Mouse (Mus musculus) kidney, adult 2 months (tissue): Measurements from ENCODE around the gene Eif2ak4. TPM values are rescaled to one million over a fixed set of nuclear protein-coding genes. Genes with fewer than 3 reads are reported as not detected.

Experiments used
- DNase-seq: peaks from one replicate; pipeline ENCODE4 v3.0.0; 2021
- H3K27ac ChIP-seq: fragments of 200-500 bp; 2 replicates; pipeline ENCODE4 v1.5.1; 2012; ENCODE audit warnings: low read depth, low read length, control low read depth, inconsistent platforms; ENCODE audit not compliant: insufficient read depth
- H3K27me3 ChIP-seq: fragments of 200-500 bp; replicated peaks from 2 replicates; pipeline ENCODE4 v1.6.1; 2012; ENCODE audit warnings: mild to moderate bottlenecking, moderate library complexity, low read length, inconsistent platforms; ENCODE audit not compliant: control insufficient read depth, insufficient read depth
- H3K36me3 ChIP-seq: fragments of 200-500 bp; 2 replicates; pipeline ENCODE4 v1.6.1; 2012; ENCODE audit warnings: mild to moderate bottlenecking, moderate library complexity, low read length, inconsistent platforms; ENCODE audit not compliant: control insufficient read depth, insufficient read depth
- H3K4me1 ChIP-seq: fragments of 200-500 bp; 2 replicates; pipeline ENCODE4 v1.6.1; 2011; ENCODE audit warnings: low read length; ENCODE audit not compliant: control insufficient read depth, insufficient read depth
- H3K4me3 ChIP-seq: fragments of 200-500 bp; 2 replicates; pipeline ENCODE4 v1.5.1; 2011; ENCODE audit warnings: mild to moderate bottlenecking, low read depth, low read length, control low read depth; ENCODE audit not compliant: insufficient read depth
- CTCF ChIP-seq: fragments of 200-500 bp; conservative IDR thresholded peaks from 2 replicates; pipeline ENCODE4 v1.5.1; 2011; ENCODE audit warnings: low read depth, mild to moderate bottlenecking, control low read depth, low read length, moderate library complexity, mixed read lengths; ENCODE audit not compliant: insufficient read depth, insufficient read length
- POLR2A ChIP-seq: fragments of 200-500 bp; IDR thresholded peaks from one replicate; pipeline ENCODE4 v1.6.1; 2011; ENCODE audit warnings: low read depth, low read length, control low read depth
- WGBS: fragments of 180-500 bp; shearing (Covaris S2); methylation state at CpG from one replicate; pipeline ENCODE4 v1.1.7; 2018; 5-methylcytosine and 5-hydroxymethylcytosine counted together
- polyA plus RNA-seq: library from polyadenylated mRNA; depleted of rRNA; stranded (reverse); fragments of >200 nt; gene quantifications from 2 replicates; pipeline ENCODE4 v1.2.3, GENCODE M21; 2012

The Eif2ak4 gene
- polyA plus RNA-seq, 1 experiment: 8.3 TPM

GRCm38 (mm10) chr2:118480886-118481285 lies 92.5 kb downstream of the Eif2ak4 start:
- Histone ChIP-seq H3K4me1 (0 out of 2 replicates have a peak, but pooled peaks cover 3% of the 10 kb centered on the region), H3K36me3 (no peaks in the 10 kb centered on the region), H3K27ac (no peak overlapping the region), H3K4me3 (no peak overlapping the region), H3K27me3 (no peaks in the 10 kb centered on the region)
- no peak for DNase-seq
- TF ChIP-seq CTCF (no peak), POLR2A (no peak)
- WGBS: 95% methylated on average over 7 of the region's 7 CpGs

GRCm38 (mm10) chr2:118483032-118483431 lies 94.6 kb downstream of the Eif2ak4 start:
- 87% methylated on average over 5 of the region's 5 CpGs for WGBS
- Histone ChIP-seq H3K27ac (no peak overlapping the region), H3K4me3 (no peak overlapping the region)

GRCm38 (mm10) chr2:118484386-118484898 lies 96.0 kb downstream of the Eif2ak4 start:
- no peaks in the 10 kb centered on the region for H3K27me3 ChIP-seq
- H3K4me3 ChIP-seq: no peak overlapping the region
- no peaks in the 10 kb centered on the region for H3K36me3 ChIP-seq
- TF ChIP-seq CTCF: no peak
- no peak for TF ChIP-seq POLR2A
- no peak for DNase-seq
- 83% methylated on average over 9 of the region's 9 CpGs for WGBS
- peaks cover 3% of the 10 kb centered on the region; the same call in 1 of the 2 replicates for H3K4me1 ChIP-seq
- H3K27ac ChIP-seq: no peak overlapping the region

More at GRCm38 (mm10) chr2:118483032-118483431, 94.6 kb downstream of the Eif2ak4 start:
- Histone ChIP-seq H3K27me3 (no peaks in the 10 kb centered on the region), H3K36me3 (no peaks in the 10 kb centered on the region), H3K4me1 (peaks cover 7% of the 10 kb centered on the region; the same call in 1 of the 2 replicates)
- TF ChIP-seq CTCF (no peak), POLR2A (no peak)
- no peak for DNase-seq

- H3K36me3 ChIP-seq: no peaks in the 10 kb centered on the region
- WGBS: 74% methylated on average over 3 of the region's 3 CpGs
- H3K27me3 ChIP-seq: no peaks in the 10 kb centered on the region
- no peak for TF ChIP-seq POLR2A
- no peak for TF ChIP-seq CTCF
- peaks cover 4% of the 10 kb centered on the region; the same call in 1 of the 2 replicates for H3K4me1 ChIP-seq
- H3K27ac ChIP-seq: no peak overlapping the region
- no peak for DNase-seq
- H3K4me3 ChIP-seq: no peak overlapping the region
Observed at GRCm38 (mm10) chr2:118485415-118485814, 97.0 kb downstream of the Eif2ak4 start.

- TF ChIP-seq CTCF (peak; percentile 97), POLR2A (no peak)
- H3K27ac ChIP-seq: no peak overlapping the region
- WGBS: 18% methylated on average over 12 of the region's 12 CpGs
- peak; percentile 87 for DNase-seq
- peaks cover 9% of the 10 kb centered on the region; the same call in 1 of the 2 replicates for H3K4me1 ChIP-seq
- no peak overlapping the region for H3K4me3 ChIP-seq
- no peaks in the 10 kb centered on the region for H3K36me3 ChIP-seq
- no peaks in the 10 kb centered on the region for H3K27me3 ChIP-seq
Observed at GRCm38 (mm10) chr2:118486933-118487332, 98.5 kb downstream of the Eif2ak4 start.

- Histone ChIP-seq H3K36me3 (no peaks in the 10 kb centered on the region), H3K27me3 (no peaks in the 10 kb centered on the region), H3K27ac (no peak overlapping the region), H3K4me1 (peaks cover 9% of the 10 kb centered on the region; the same call in 1 of the 2 replicates), H3K4me3 (no peak overlapping the region)
- WGBS: 83% methylated on average over 3 of the region's 3 CpGs
- TF ChIP-seq POLR2A: no peak
- peak; percentile 51 for TF ChIP-seq CTCF
- DNase-seq: peak; percentile 46
Observed at GRCm38 (mm10) chr2:118487806-118488205, 99.4 kb downstream of the Eif2ak4 start.

- TF ChIP-seq CTCF (no peak), POLR2A (no peak)
- DNase-seq: peak; percentile 89
- no peaks in the 10 kb centered on the region for H3K36me3 ChIP-seq
- no peak overlapping the region for H3K4me3 ChIP-seq
- 24% methylated on average over 12 of the region's 12 CpGs for WGBS
- peak overlapping the region; percentile 26 for H3K27ac ChIP-seq
- no peaks in the 10 kb centered on the region for H3K27me3 ChIP-seq
- peaks cover 9% of the 10 kb centered on the region; the same call in 1 of the 2 replicates for H3K4me1 ChIP-seq
Observed at GRCm38 (mm10) chr2:118490241-118491091, 102.0 kb downstream of the Eif2ak4 start.
